Mouse (Mus musculus) lung, adult 2 months (tissue): ENCODE measurements around the gene Dgka.

Source experiments
- CTCF ChIP-seq: fragments of 200-500 bp; IDR thresholded peaks from 2 replicates; pipeline ENCODE4 v1.5.1; 2011; ENCODE audit warnings: mild to moderate bottlenecking, low read length, control low read depth; ENCODE audit not compliant: insufficient read depth
- POLR2A ChIP-seq: fragments of 200-500 bp; IDR thresholded peaks from 2 replicates; pipeline ENCODE4 v1.6.1; 2011; ENCODE audit warnings: low read depth, mild to moderate bottlenecking, control low read depth, low read length, borderline replicate concordance; ENCODE audit errors: extremely low read depth

DNA sequence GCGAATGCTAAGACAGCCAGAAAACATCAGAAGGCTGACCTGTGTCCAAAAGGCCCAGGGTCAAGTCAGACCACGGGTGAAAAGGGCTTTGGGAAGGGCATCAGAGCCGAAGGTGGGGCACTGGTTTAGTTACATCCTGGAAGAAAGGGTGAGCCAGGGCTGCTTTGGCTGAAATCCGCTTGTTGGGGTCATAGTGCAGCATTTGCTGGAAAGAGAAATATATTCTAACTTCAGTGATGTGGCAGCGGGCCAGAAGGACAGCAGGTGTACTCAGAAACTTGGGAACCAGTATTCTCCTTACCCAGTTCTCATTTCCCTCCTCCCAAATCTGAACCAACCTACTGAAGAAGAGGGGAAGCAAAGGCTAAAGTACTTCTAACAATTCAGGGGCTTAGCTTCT is 45.6 kb downstream of the Dgka start:
- TF ChIP-seq CTCF (no peak), POLR2A (no peak)
